Mouse (Mus musculus) ES-E14 (cell line): ENCODE results near the gene 2410015M20Rik. TPM values are rescaled to one million over a fixed set of nuclear protein-coding genes. Genes with fewer than 3 reads are reported as not detected.

Experiments
- DNase-seq: peaks from one replicate; pipeline ENCODE4 v3.0.0-alpha.2; 2013; ENCODE audit warnings: low read depth, low spot score
- H3K27ac ChIP-seq: 2 replicates; pipeline ENCODE4 v1.5.1; 2012; ENCODE audit warnings: low read depth, mild to moderate bottlenecking, low read length, moderate library complexity, mixed read lengths; ENCODE audit not compliant: poor library complexity, insufficient read depth, severe bottlenecking
- H3K36me3 ChIP-seq: 2 replicates; pipeline ENCODE4 v1.6.1; 2012; ENCODE audit warnings: mild to moderate bottlenecking, low read length, moderate library complexity, mixed read lengths; ENCODE audit not compliant: control insufficient read depth, poor library complexity, insufficient read depth, severe bottlenecking
- H3K4me1 ChIP-seq, 2 experiments: fragments of 150-350 bp in 1 of 2; sonication (generic) in 1 of 2; 2 replicates each; pipeline ENCODE4 v1.6.1; 2012; ENCODE audit warnings: low read length in 2 of 2, mild to moderate bottlenecking in 1 of 2, mixed read lengths in 1 of 2; ENCODE audit not compliant: control insufficient read depth in 2 of 2, insufficient read depth in 2 of 2, poor library complexity in 1 of 2
- H3K4me3 ChIP-seq, 2 experiments: fragments of 150-350 bp in 1 of 2; sonication (generic) in 1 of 2; 2 replicates each; pipeline ENCODE4 v1.5.1; 2012; ENCODE audit warnings: low read length in 2 of 2, low read depth in 1 of 2, mild to moderate bottlenecking in 1 of 2, mixed read lengths in 1 of 2; ENCODE audit not compliant: insufficient read depth in 1 of 2, poor library complexity in 1 of 2, severe bottlenecking in 1 of 2
- H3K9ac ChIP-seq: 2 replicates; pipeline ENCODE4 v1.6.1; 2012; ENCODE audit warnings: low read depth, mild to moderate bottlenecking, low read length, mixed read lengths; ENCODE audit not compliant: poor library complexity, insufficient read depth, severe bottlenecking
- H3K9me3 ChIP-seq: fragments of 150-350 bp; sonication (generic); 2 replicates; pipeline ENCODE4 v1.6.1; 2012; ENCODE audit warnings: low read depth, mild to moderate bottlenecking, low read length; ENCODE audit not compliant: control insufficient read depth, insufficient read depth
- CHD2 ChIP-seq: IDR thresholded peaks from 2 replicates; pipeline ENCODE4 v1.6.1; 2014; ENCODE audit warnings: mild to moderate bottlenecking, low read depth, low read length, inconsistent platforms
- HCFC1 ChIP-seq: IDR thresholded peaks from 2 replicates; pipeline ENCODE4 v1.6.1; 2012; ENCODE audit warnings: low read length, inconsistent platforms, borderline replicate concordance; ENCODE audit not compliant: insufficient read depth
- MAFK ChIP-seq: IDR thresholded peaks from 2 replicates; pipeline ENCODE4 v1.6.1; 2014; ENCODE audit warnings: mild to moderate bottlenecking, low read depth, low read length, inconsistent platforms; ENCODE audit not compliant: insufficient read depth
- ZC3H11A ChIP-seq: IDR thresholded peaks from 2 replicates; pipeline ENCODE4 v1.6.1; 2012; ENCODE audit warnings: low read depth, mild to moderate bottlenecking, inconsistent platforms, low read length, borderline replicate concordance
- ZNF384 ChIP-seq: IDR thresholded peaks from 2 replicates; pipeline ENCODE4 v1.6.1; 2012; ENCODE audit warnings: low read depth, low read length, inconsistent platforms
- in situ Hi-C, 2 experiments: fragments of 600-800 bp; cut with MboI; formaldehyde crosslinking; loops; one replicate each; pipeline ENCODE4 v1.15.1; 2025; ENCODE audit warnings: low sequenced_read_pairs in 2 of 2, inconsistent platforms in 1 of 2; ENCODE audit not compliant: unreplicated experiment in 2 of 2
- total RNA-seq: library from RNA; depleted of rRNA; stranded (reverse); fragments of 300-350 nt; gene quantifications from 2 replicates; pipeline ENCODE4 v1.2.3, GENCODE M21; 2012

2410015M20Rik gene
- total RNA-seq, 1 experiment = 236 TPM

DNA sequence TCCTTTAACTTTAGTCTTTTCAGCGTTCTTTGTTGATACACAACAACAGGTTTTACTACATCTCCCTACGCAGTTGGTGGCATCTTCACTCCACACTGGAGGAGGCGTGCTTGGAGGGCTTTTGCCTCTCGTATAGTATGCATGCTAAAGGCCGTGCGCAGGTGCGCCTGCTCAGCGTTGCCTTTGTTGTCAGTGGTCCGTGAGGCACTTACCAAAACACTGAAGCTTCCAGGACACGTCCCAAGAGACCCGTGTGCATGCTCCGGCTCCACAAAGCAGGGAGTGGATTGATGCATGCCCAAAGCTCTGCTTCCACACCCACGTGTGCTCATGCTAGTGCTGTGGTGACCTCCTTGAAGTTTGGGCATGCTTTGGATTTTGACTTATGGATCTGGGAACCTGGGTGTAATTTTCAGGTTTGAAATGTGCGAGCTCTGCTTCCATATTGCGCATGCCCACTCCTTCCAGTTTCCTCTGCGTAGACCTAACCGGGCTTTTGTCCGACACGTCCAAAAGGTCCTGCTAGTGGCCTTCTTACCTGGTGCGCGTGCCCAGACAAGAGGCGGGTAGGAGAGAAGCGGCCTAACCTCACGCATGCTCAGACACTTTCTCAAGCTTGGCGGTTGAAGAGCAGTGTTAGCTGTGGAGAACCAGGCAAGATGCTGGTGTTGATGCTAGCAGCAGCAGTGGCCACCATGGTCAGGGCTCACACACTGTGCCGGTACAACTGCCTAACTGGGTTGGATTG is 18.1 kb upstream of the 2410015M20Rik start, which contains the start of gene Catsperd:
Gene Catsperd (plus strand): TSS at position 614 of the 748 bp plus-strand sequence.
- peak within 1 kb of the TSS; percentile 4 for H3K27ac ChIP-seq
- DNase-seq = no peak
- in situ Hi-C loops = no loop called here
- no peak for TF ChIP-seq MAFK
- TF ChIP-seq HCFC1 = no peak
- no peak for TF ChIP-seq ZC3H11A
- no peak for TF ChIP-seq CHD2
- TF ChIP-seq ZNF384 = no peak
- no peaks in the 10 kb centered on the region for H3K9me3 ChIP-seq
- peak within 1 kb of the TSS; percentile 43 to 85 for H3K4me3 ChIP-seq
- H3K4me1 ChIP-seq = peaks cover 7 to 9% of the 10 kb centered on the region in 2 experiments; a peak in 3 of 4 replicates
- H3K9ac ChIP-seq = peak within 1 kb of the TSS; percentile 37
- H3K36me3 ChIP-seq = peaks cover 10% of the 10 kb centered on the region

GRCm38 (mm10) chr17:56626754-56627470 is 17.3 kb upstream of the 2410015M20Rik start, which contains the start of gene Lonp1:
Gene Lonp1, minus strand, starts transcription at chr17:56626887.
- DNase-seq = peak; percentile 97
- Histone ChIP-seq H3K9ac (peak within 1 kb of the TSS; percentile 96), H3K27ac (peak within 1 kb of the TSS; percentile 44), H3K4me1 (peaks cover 5 to 6% of the 10 kb centered on the region in 2 experiments; a peak in 2 of 4 replicates), H3K4me3 (peak within 1 kb of the TSS; percentile 85 to 97), H3K36me3 (peaks cover 17% of the 10 kb centered on the region), H3K9me3 (no peaks in the 10 kb centered on the region)
- in situ Hi-C loops = no loop called here
- TF ChIP-seq CHD2 (no peak), HCFC1 (peak; percentile 86)

GRCm38 (mm10) chr17:56626260-56626659 is 16.7 kb upstream of the 2410015M20Rik start:
- Histone ChIP-seq H3K4me3 (peak overlapping the region; percentile 85 to 97), H3K9me3 (no peaks in the 10 kb centered on the region), H3K4me1 (peaks cover 1 to 6% of the 10 kb centered on the region in 2 experiments; a peak in 2 of 4 replicates), H3K36me3 (peaks cover 22% of the 10 kb centered on the region), H3K27ac (peak overlapping the region; percentile 44; the same call in 1 of the 2 replicates), H3K9ac (peak overlapping the region; percentile 96)
- in situ Hi-C loops = no loop called here
- no peak for DNase-seq
- TF ChIP-seq ZC3H11A = no peak
- no peak for TF ChIP-seq MAFK
- no peak for TF ChIP-seq HCFC1
- no peak for TF ChIP-seq CHD2
- no peak for TF ChIP-seq ZNF384

GRCm38 (mm10) chr17:56625495-56625894 is 15.9 kb upstream of the 2410015M20Rik start:
- no peak for DNase-seq
- no peaks in the 10 kb centered on the region for H3K9me3 ChIP-seq

More at GRCm38 (mm10) chr17:56625495-56625894, 15.9 kb upstream of the 2410015M20Rik start:
- Histone ChIP-seq H3K36me3 (peaks cover 26% of the 10 kb centered on the region), H3K27ac (no peak overlapping the region), H3K4me1 (peaks cover 0 to 6% of the 10 kb centered on the region in 2 experiments; a peak in 1 of 4 replicates), H3K4me3 (peak overlapping the region in 1 of 2 experiments; percentile 85; a peak in 1 of 4 replicates), H3K9ac (no peak overlapping the region)
- TF ChIP-seq MAFK (no peak), HCFC1 (no peak), ZNF384 (no peak), ZC3H11A (no peak), CHD2 (no peak)
- in situ Hi-C loops = no loop called here
